Mouse (Mus musculus): ENCODE measurements around the gene Frmd3. TPM values are rescaled to one million over a fixed set of nuclear protein-coding genes. Genes with fewer than 3 reads are reported as not detected.
"Not testable (repeated sequence)": the region's sequence is repeated elsewhere in the genome, so short reads cannot be mapped to it uniquely, and the experiment has no call there.

Frmd3 gene
- total and polyA plus RNA-seq, 2 experiments from 2014 or later, result 0.12 TPM; not detected in 1

DNA sequence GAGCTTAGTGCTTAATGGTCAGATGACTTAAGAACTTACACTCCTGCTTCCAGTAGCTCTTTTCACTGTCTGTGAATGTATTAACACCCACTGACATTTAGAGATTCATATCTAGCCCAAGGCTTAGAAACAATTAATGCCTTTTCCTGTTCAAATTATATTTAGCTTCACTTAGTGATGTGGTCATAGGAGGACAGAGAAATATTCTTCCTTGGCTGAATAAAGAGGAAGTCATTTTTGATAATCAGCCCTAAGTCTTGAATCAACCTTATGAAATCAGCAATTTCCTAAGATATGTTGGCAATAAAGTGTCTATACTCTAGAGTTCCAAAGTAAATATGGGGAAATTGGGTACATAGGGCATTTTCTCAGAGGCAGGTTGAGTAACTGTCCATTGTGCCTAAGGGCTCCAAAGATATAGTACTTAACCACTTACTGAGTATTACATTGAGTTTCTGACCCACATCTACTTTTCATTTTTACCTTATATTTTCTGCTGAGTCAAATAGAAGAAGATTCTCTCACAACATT is 188.1 kb downstream of the Frmd3 start:
- no peak overlapping the region for H3K27ac ChIP-seq (ENCODE audit: low read depth)
- DNase-seq (ENCODE audit: low spot score) (no peak), ATAC-seq (ENCODE audit: insufficient read depth, low read depth) (no peak)
- H3K36me3 ChIP-seq (replicated peaks; ENCODE audit: control insufficient read depth, insufficient read depth, low read length), result no peaks in the 10 kb centered on the region
- TF ChIP-seq CTCF (IDR thresholded peaks at IDR 0.05; ENCODE audit: low read depth), result no peak
- no peak for TF ChIP-seq EP300 (IDR thresholded peaks at IDR 0.05; ENCODE audit: low read depth)
- H3K9ac ChIP-seq (replicated peaks; ENCODE audit: low read depth, low read length), result no peak overlapping the region
- H3K27me3 ChIP-seq (ENCODE audit: control insufficient read depth, insufficient read depth, low read length), result no peaks in the 10 kb centered on the region
- H3K4me3 ChIP-seq (ENCODE audit: low read depth, low read length), result no peak overlapping the region
- H3K4me2 ChIP-seq (ENCODE audit: low read depth, low read length), result no peak overlapping the region
- H3K9me3 ChIP-seq (replicated peaks; ENCODE audit: control insufficient read depth, low read length), result no peaks in the 10 kb centered on the region
- no peaks in the 10 kb centered on the region for H3K4me1 ChIP-seq (ENCODE audit: control insufficient read depth, insufficient read depth)

- not testable (repeated sequence) for H3K4me3 ChIP-seq (ENCODE audit: low read depth, low read length); DNase-seq (ENCODE audit: low spot score); H3K9ac ChIP-seq (replicated peaks; ENCODE audit: low read depth, low read length); H3K9me3 ChIP-seq (replicated peaks; ENCODE audit: control insufficient read depth, low read length); ATAC-seq (ENCODE audit: insufficient read depth, low read depth); H3K4me1 ChIP-seq (ENCODE audit: control insufficient read depth, insufficient read depth); H3K27me3 ChIP-seq (ENCODE audit: control insufficient read depth, insufficient read depth, low read length); H3K4me2 ChIP-seq (ENCODE audit: low read depth, low read length); H3K36me3 ChIP-seq (replicated peaks; ENCODE audit: control insufficient read depth, insufficient read depth, low read length); H3K27ac ChIP-seq (ENCODE audit: low read depth)
- WGBS, result 82% methylated on average over 1 of the region's 1 CpGs
Measured at GRCm38 (mm10) chr4:74221780-74222179, 208.5 kb downstream of the Frmd3 start.

DNA sequence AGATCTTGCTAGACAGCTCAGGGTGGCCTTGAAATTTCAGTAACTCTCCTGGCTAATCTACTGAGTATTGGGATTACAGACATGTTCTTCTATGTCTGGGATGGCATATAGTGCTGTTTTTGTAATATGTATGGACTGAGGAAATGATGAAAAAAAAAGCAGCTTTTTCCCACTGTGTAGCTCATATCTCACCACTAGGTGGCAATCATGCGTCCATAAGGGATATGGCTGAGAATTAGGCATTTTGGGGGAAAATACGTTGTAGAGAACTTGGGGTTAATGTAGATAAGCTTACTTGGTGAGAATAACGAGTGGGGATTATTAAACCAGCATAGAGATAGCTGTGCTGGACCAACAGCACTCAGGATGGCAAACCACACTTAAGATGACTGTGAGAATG is 209.1 kb downstream of the Frmd3 start:
- 28% methylated on average over 3 of the region's 3 CpGs for WGBS
- no peak for DNase-seq (ENCODE audit: low spot score)

GRCm38 (mm10) chr4:74224210-74224609 is 211.0 kb downstream of the Frmd3 start:
- Histone ChIP-seq H3K27me3 (ENCODE audit: control insufficient read depth, insufficient read depth, low read length) (no peaks in the 10 kb centered on the region), H3K4me3 (ENCODE audit: low read depth, low read length) (no peak overlapping the region), H3K4me2 (ENCODE audit: low read depth, low read length) (no peak overlapping the region), H3K27ac (ENCODE audit: low read depth) (no peak overlapping the region), H3K9ac (replicated peaks; ENCODE audit: low read depth, low read length) (no peak overlapping the region), H3K9me3 (replicated peaks; ENCODE audit: control insufficient read depth, low read length) (no peaks in the 10 kb centered on the region), H3K36me3 (replicated peaks; ENCODE audit: control insufficient read depth, insufficient read depth, low read length) (no peaks in the 10 kb centered on the region), H3K4me1 (ENCODE audit: control insufficient read depth, insufficient read depth) (no peaks in the 10 kb centered on the region)
- peak; percentile 8 for DNase-seq (ENCODE audit: low spot score)
- peak; percentile 16; the same call in 1 of the 2 replicates for TF ChIP-seq CTCF (IDR thresholded peaks at IDR 0.05; ENCODE audit: low read depth)
- no peak for TF ChIP-seq EP300 (IDR thresholded peaks at IDR 0.05; ENCODE audit: low read depth)
- WGBS, result 68% methylated on average over 2 of the region's 2 CpGs
- no peak for ATAC-seq (ENCODE audit: insufficient read depth, low read depth)

More for the DNA sequence above, 209.1 kb downstream of the Frmd3 start:
- no peaks in the 10 kb centered on the region for H3K4me1 ChIP-seq (ENCODE audit: control insufficient read depth, insufficient read depth)
- ATAC-seq (ENCODE audit: insufficient read depth, low read depth), result no peak
- H3K4me3 ChIP-seq (ENCODE audit: low read depth, low read length), result no peak overlapping the region
- no peak overlapping the region for H3K9ac ChIP-seq (replicated peaks; ENCODE audit: low read depth, low read length)
- H3K27me3 ChIP-seq (ENCODE audit: control insufficient read depth, insufficient read depth, low read length), result no peaks in the 10 kb centered on the region
- no peak overlapping the region for H3K27ac ChIP-seq (ENCODE audit: low read depth)
- no peaks in the 10 kb centered on the region for H3K36me3 ChIP-seq (replicated peaks; ENCODE audit: control insufficient read depth, insufficient read depth, low read length)
- TF ChIP-seq EP300 (IDR thresholded peaks at IDR 0.05; ENCODE audit: low read depth) (no peak), CTCF (IDR thresholded peaks at IDR 0.05; ENCODE audit: low read depth) (peak; percentile 51)
- H3K4me2 ChIP-seq (ENCODE audit: low read depth, low read length), result no peak overlapping the region
- no peaks in the 10 kb centered on the region for H3K9me3 ChIP-seq (replicated peaks; ENCODE audit: control insufficient read depth, low read length)

DNA sequence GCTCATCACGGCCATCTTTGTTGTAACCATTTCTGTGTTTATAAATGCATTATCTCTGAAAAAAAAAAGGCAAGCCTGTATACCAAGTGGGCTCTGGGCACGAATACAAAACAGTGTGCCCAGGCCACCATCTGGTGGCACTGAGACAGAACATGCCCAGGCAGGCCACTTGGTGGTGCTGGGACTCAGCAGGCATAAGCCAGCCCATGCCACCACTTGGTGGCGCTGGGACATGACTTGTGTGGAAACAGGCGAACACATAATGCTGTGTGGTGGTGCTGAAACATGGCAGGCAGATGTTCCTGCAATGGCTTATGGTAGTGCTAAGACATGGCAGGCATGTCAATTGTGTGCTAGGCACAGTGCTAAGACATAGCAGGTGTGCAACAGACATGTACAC is 217.8 kb downstream of the Frmd3 start:
- Histone ChIP-seq H3K4me3 (ENCODE audit: low read depth, low read length) (no peak overlapping the region), H3K36me3 (replicated peaks; ENCODE audit: control insufficient read depth, insufficient read depth, low read length) (no peaks in the 10 kb centered on the region), H3K4me1 (ENCODE audit: control insufficient read depth, insufficient read depth) (no peaks in the 10 kb centered on the region), H3K27me3 (ENCODE audit: control insufficient read depth, insufficient read depth, low read length) (no peaks in the 10 kb centered on the region), H3K4me2 (ENCODE audit: low read depth, low read length) (no peak overlapping the region), H3K9me3 (replicated peaks; ENCODE audit: control insufficient read depth, low read length) (no peaks in the 10 kb centered on the region), H3K27ac (ENCODE audit: low read depth) (no peak overlapping the region), H3K9ac (replicated peaks; ENCODE audit: low read depth, low read length) (no peak overlapping the region)
- WGBS, result 71% methylated on average over 4 of the region's 4 CpGs
- no peak for TF ChIP-seq EP300 (IDR thresholded peaks at IDR 0.05; ENCODE audit: low read depth)
- peak; percentile 18; the same call in 1 of the 2 replicates for TF ChIP-seq CTCF (IDR thresholded peaks at IDR 0.05; ENCODE audit: low read depth)
- DNase-seq (ENCODE audit: low spot score) (no peak), ATAC-seq (ENCODE audit: insufficient read depth, low read depth) (no peak)

- Histone ChIP-seq H3K27me3 (ENCODE audit: control insufficient read depth, insufficient read depth, low read length) (no peaks in the 10 kb centered on the region), H3K9ac (replicated peaks; ENCODE audit: low read depth, low read length) (no peak overlapping the region), H3K36me3 (replicated peaks; ENCODE audit: control insufficient read depth, insufficient read depth, low read length) (no peaks in the 10 kb centered on the region), H3K4me3 (ENCODE audit: low read depth, low read length) (no peak overlapping the region), H3K9me3 (replicated peaks; ENCODE audit: control insufficient read depth, low read length) (no peaks in the 10 kb centered on the region), H3K4me1 (ENCODE audit: control insufficient read depth, insufficient read depth) (no peaks in the 10 kb centered on the region), H3K4me2 (ENCODE audit: low read depth, low read length) (no peak overlapping the region), H3K27ac (ENCODE audit: low read depth) (no peak overlapping the region)
- 0 out of 2 replicates have a peak, but pooled peaks have one; percentile 24 for ATAC-seq (ENCODE audit: insufficient read depth, low read depth)
- DNase-seq (ENCODE audit: low spot score), result no peak
- WGBS, result 57% methylated on average over 5 of the region's 5 CpGs
- TF ChIP-seq CTCF (IDR thresholded peaks at IDR 0.05; ENCODE audit: low read depth), result peak; percentile 71
- no peak for TF ChIP-seq EP300 (IDR thresholded peaks at IDR 0.05; ENCODE audit: low read depth)
Measured at GRCm38 (mm10) chr4:74231405-74231804, 218.2 kb downstream of the Frmd3 start.
